In the genomic region with DNA sequence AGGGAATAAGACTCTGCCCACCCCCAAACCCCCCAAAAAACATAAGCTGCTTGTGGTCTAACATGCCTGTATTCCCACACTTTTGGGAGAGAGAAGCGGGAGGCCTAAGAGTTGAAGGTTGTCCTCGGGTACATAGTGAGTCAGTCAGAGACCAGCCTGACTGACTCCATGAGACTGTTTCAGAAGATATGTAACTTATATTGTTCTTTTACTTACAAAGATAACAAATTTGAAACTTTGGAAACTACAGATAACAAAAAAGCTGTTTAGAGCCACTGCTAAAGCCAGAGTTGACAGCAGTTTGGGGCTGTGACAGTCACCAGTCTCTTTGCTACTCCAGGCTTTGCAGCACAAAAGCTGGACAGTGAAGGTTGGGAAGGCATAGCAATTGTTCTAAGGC, we compare ENCODE assay signal across 25 mouse cellular contexts. TPM values are rescaled to one million over a fixed set of nuclear protein-coding genes. Genes with fewer than 3 reads are reported as not detected.
A peak's percentile ranks its signal among the peaks of the same experiment; 100 is the strongest.
DNase-seq lines count a peak whose midpoint lies in the region; ATAC-seq and TF ChIP-seq lines count a peak whose summit lies in the region.
"Had no signal": no experiment of that assay in that cellular context is flagged by ENCODE, and none has a peak within 500 bp of the region (broad histone marks: within the 10 kb centered on the region; RNA-seq: fewer than 3 reads in every experiment).

No protein-coding gene starts in this region.

- peaks cover 0 to 13% of the 10 kb centered on the region in 2 experiments; a peak in 2 of 4 replicates for H3K36me3 ChIP-seq in MEL (ENCODE audit: control insufficient read depth in 1 of 2, insufficient read depth in 2 of 2, low read length in 2 of 2)
- no peaks in the 10 kb centered on the region for H3K36me3 ChIP-seq in hindbrain, postnatal 0 days (ENCODE audit: insufficient read depth, low read length)
- H3K36me3 ChIP-seq: embryonic facial prominence, embryonic 12.5 days; embryonic facial prominence, embryonic 15.5 days; forebrain, embryonic 12.5 days; forebrain, embryonic 15.5 days; heart, embryonic 12.5 days; heart, embryonic 15.5 days; hindbrain, embryonic 10.5 days; hindbrain, embryonic 13.5 days had no signal

- TF ChIP-seq POLR2A in MEL (IDR thresholded peaks at IDR 0.05; ENCODE audit: control insufficient read depth in 1 of 2, insufficient read depth in 1 of 2, low read depth in 1 of 2, low read length in 2 of 2, poor library complexity in 1 of 2) = no peak

- no peak for TF ChIP-seq RAD21 in MEL (IDR thresholded peaks at IDR 0.05; ENCODE audit: low read depth, low read length)

- H3K27me3 ChIP-seq in MEL (ENCODE audit: control insufficient read depth in 1 of 2, insufficient read depth in 2 of 2, low read length in 2 of 2) = no peaks in the 10 kb centered on the region
- no peaks in the 10 kb centered on the region for H3K27me3 ChIP-seq in hindbrain, postnatal 0 days (ENCODE audit: insufficient read depth, low read length)
- H3K27me3 ChIP-seq: embryonic facial prominence, embryonic 12.5 days; embryonic facial prominence, embryonic 15.5 days; forebrain, embryonic 12.5 days; forebrain, embryonic 15.5 days; heart, embryonic 12.5 days; heart, embryonic 15.5 days; hindbrain, embryonic 13.5 days; Patski had no signal

- no peak overlapping the region for H3K4me3 ChIP-seq in MEL (ENCODE audit: control insufficient read depth in 1 of 2, insufficient read depth in 1 of 2, low read depth in 2 of 2, low read length in 2 of 2)
- no peak overlapping the region for H3K4me3 ChIP-seq in hindbrain, postnatal 0 days (ENCODE audit: low read length)
- H3K4me3 ChIP-seq: embryonic facial prominence, embryonic 12.5 days; embryonic facial prominence, embryonic 15.5 days; forebrain, embryonic 12.5 days; forebrain, embryonic 15.5 days; heart, embryonic 12.5 days; heart, embryonic 15.5 days; hindbrain, embryonic 10.5 days; hindbrain, embryonic 13.5 days had no signal

- no peak overlapping the region for H3K4me2 ChIP-seq in hindbrain, postnatal 0 days (ENCODE audit: low read depth, low read length)
- H3K4me2 ChIP-seq: embryonic facial prominence, embryonic 12.5 days; embryonic facial prominence, embryonic 15.5 days; forebrain, embryonic 12.5 days; forebrain, embryonic 15.5 days; heart, embryonic 12.5 days; heart, embryonic 15.5 days; hindbrain, embryonic 13.5 days had no signal

- TF ChIP-seq EP300 in MEL (IDR thresholded peaks at IDR 0.05; ENCODE audit: low read depth in 1 of 2, low read length in 2 of 2) = peak; percentile 66 to 82

- H3K4me1 ChIP-seq in MEL (ENCODE audit: control insufficient read depth in 1 of 2, insufficient read depth in 2 of 2, low read length in 2 of 2) = peaks cover 9 to 18% of the 10 kb centered on the region in 2 experiments
- no peaks in the 10 kb centered on the region for H3K4me1 ChIP-seq in hindbrain, postnatal 0 days (ENCODE audit: insufficient read depth, low read length)
- H3K4me1 ChIP-seq: embryonic facial prominence, embryonic 12.5 days; embryonic facial prominence, embryonic 15.5 days; forebrain, embryonic 12.5 days; forebrain, embryonic 15.5 days; heart, embryonic 12.5 days; heart, embryonic 15.5 days; hindbrain, embryonic 10.5 days; hindbrain, embryonic 13.5 days had no signal

- no peak overlapping the region for H3K27ac ChIP-seq in MEL (ENCODE audit: control insufficient read depth, low read depth, low read length)
- H3K27ac ChIP-seq in hindbrain, postnatal 0 days = no peak overlapping the region
- H3K27ac ChIP-seq: embryonic facial prominence, embryonic 12.5 days; embryonic facial prominence, embryonic 15.5 days; forebrain, embryonic 12.5 days; forebrain, embryonic 15.5 days; heart, embryonic 15.5 days; hindbrain, embryonic 10.5 days; hindbrain, embryonic 13.5 days had no signal

- ATAC-seq in megakaryocyte-erythroid progenitor cell, adult 5-6 weeks (replicated peaks; ENCODE audit: low FRiP score, low TSS enrichment, poor library complexity, severe bottlenecking) = peak; percentile 68
- ATAC-seq in hindbrain, postnatal 0 days = no peak
- ATAC-seq: forebrain, embryonic 15.5 days; hindbrain, embryonic 16.5 days; inflammation-experienced regulatory T-cells, adult 6 months; Patski had no signal

- DNase-seq in heart, adult 11 months = peak; percentile 29
- no peak for DNase-seq in heart, adult 9 months (ENCODE audit: low spot score in 2 of 2)
- peak; percentile 47 for DNase-seq in MEL (ENCODE audit: low read depth, low spot score)
- no peak for DNase-seq in embryo, embryonic 10 days (ENCODE audit: low spot score)
- DNase-seq in hindbrain, postnatal 0 days (ENCODE audit: low spot score) = no peak
- DNase-seq: adrenal gland, postnatal 10 days; adrenal gland, postnatal 36 days; cerebellum, adult 18-20 months; cerebellum, adult 9-10 months; cerebellum, postnatal 14 days; gastrocnemius, postnatal 25 days; heart, postnatal 10 days; heart, postnatal 36 days had no signal

- no peaks in the 10 kb centered on the region for H3K9me3 ChIP-seq in MEL (replicated peaks; ENCODE audit: insufficient read depth, low read length)
- H3K9me3 ChIP-seq in hindbrain, postnatal 0 days (ENCODE audit: low read length) = no peaks in the 10 kb centered on the region
- H3K9me3 ChIP-seq: embryonic facial prominence, embryonic 12.5 days; embryonic facial prominence, embryonic 15.5 days; forebrain, embryonic 15.5 days; heart, embryonic 15.5 days; hindbrain, embryonic 13.5 days had no signal

- no peak overlapping the region for H3K9ac ChIP-seq in MEL (ENCODE audit: control insufficient read depth, low read depth, low read length, poor library complexity, severe bottlenecking)
- H3K9ac ChIP-seq in hindbrain, postnatal 0 days (replicated peaks; ENCODE audit: low read length) = no peak overlapping the region
- H3K9ac ChIP-seq: embryonic facial prominence, embryonic 12.5 days; embryonic facial prominence, embryonic 15.5 days; forebrain, embryonic 12.5 days; forebrain, embryonic 15.5 days; heart, embryonic 12.5 days; heart, embryonic 15.5 days; hindbrain, embryonic 13.5 days had no signal

- WGBS in hindbrain, postnatal 0 days = 87% methylated on average over 2 of the region's 2 CpGs

- H3K79me2 ChIP-seq in MEL (ENCODE audit: control insufficient read depth, insufficient read depth, low read length, poor library complexity) = no peaks in the 10 kb centered on the region

- no peak for TF ChIP-seq CTCF in MEL (IDR thresholded peaks at IDR 0.05 in 2 of 3, conservative IDR thresholded peaks at IDR 0.05 in 1 of 3; ENCODE audit: control insufficient read depth in 1 of 3, insufficient read depth in 1 of 3, low read depth in 2 of 3, low read length in 3 of 3, poor library complexity in 1 of 3, severe bottlenecking in 1 of 3)
- no peak for TF ChIP-seq CTCF in hindbrain, postnatal 0 days (IDR thresholded peaks at IDR 0.05; ENCODE audit: low read depth)

TF ChIP-seq in MEL, 35 proteins besides CTCF, POLR2A, EP300 and RAD21:
- TF ChIP-seq CHD1 (IDR thresholded peaks at IDR 0.05; ENCODE audit: low read depth, low read length) (no peak), ZKSCAN1 (IDR thresholded peaks at IDR 0.05; ENCODE audit: low read depth, low read length) (no peak), NRF1 (IDR thresholded peaks at IDR 0.05; ENCODE audit: insufficient read depth, low read depth, low read length, poor library complexity, severe bottlenecking) (no peak), MEF2A (IDR thresholded peaks at IDR 0.05; ENCODE audit: extremely low read depth, insufficient replicate concordance, low read depth, low read length, poor library complexity, severe bottlenecking) (no peak), KAT2A (conservative IDR thresholded peaks at IDR 0.05; ENCODE audit: low read depth, low read length) (no peak), SIN3A (IDR thresholded peaks at IDR 0.05; ENCODE audit: low read length) (peak; percentile 26; the same call in 1 of the 2 replicates), ETS1 (IDR thresholded peaks at IDR 0.05; ENCODE audit: low read depth, low read length) (no peak), CHD2 (IDR thresholded peaks at IDR 0.05; ENCODE audit: low read length) (no peak), TAL1 (IDR thresholded peaks at IDR 0.05; ENCODE audit: low read length) (no peak), GATA1 (IDR thresholded peaks at IDR 0.05; ENCODE audit: low read depth, low read length) (peak; percentile 65), UBTF (IDR thresholded peaks at IDR 0.05; ENCODE audit: borderline replicate concordance, insufficient read depth, low read depth, low read length) (no peak), GABPA (IDR thresholded peaks at IDR 0.05; ENCODE audit: low read depth, low read length) (no peak), ELF1 (IDR thresholded peaks at IDR 0.05; ENCODE audit: low read depth, low read length) (no peak), SMC3 (IDR thresholded peaks at IDR 0.05; ENCODE audit: low read depth, low read length) (no peak), TBP (IDR thresholded peaks at IDR 0.05; ENCODE audit: low read depth, low read length) (no peak), USF1 (IDR thresholded peaks at IDR 0.05; ENCODE audit: low read depth, low read length) (no peak), TCF12 (IDR thresholded peaks at IDR 0.05; ENCODE audit: low read depth, low read length) (peak; percentile 60; the same call in 1 of the 2 replicates), HCFC1 (IDR thresholded peaks at IDR 0.05; ENCODE audit: low read depth, low read length) (no peak)

RNA-seq across cellular contexts. Expression of gene Rab10, which starts 15.5 kb away (rescaled TPM):
- 62.5 and 67.7 TPM in 2 replicates for total RNA-seq in MEL (2012; rRNA removed)
- polyA plus RNA-seq in MEL (2012; ENCODE audit: insufficient read depth in 1 of 2, insufficient read length in 2 of 2, low read depth in 1 of 2, low replicate concordance in 2 of 2, missing spikeins in 1 of 2) = 10 to 100 TPM; 41.3 to 71.8 TPM
- 71.0 and 79.4 TPM in 2 replicates for total RNA-seq in megakaryocyte-erythroid progenitor cell, adult 5-6 weeks (2014; fragmentation: Nextera tagmentation)
- total RNA-seq in megakaryocyte-erythroid progenitor cell, adult 5-6 weeks (2017) = 114 and 151 TPM in 2 replicates
- 202 and 220 TPM in 2 replicates for total RNA-seq in hindbrain, postnatal 0 days (2014; rRNA removed)
- 133 and 140 TPM in 2 replicates for polyA plus RNA-seq in hindbrain, postnatal 0 days (2015; fragmentation: Nextera tagmentation; extraction: Ambion mirVana)

RNA-seq across cellular contexts. Expression of gene Kif3c, which starts 39.7 kb away (rescaled TPM):
- 2.5 and 3.4 TPM in 2 replicates for total RNA-seq in MEL (2012; rRNA removed)
- polyA plus RNA-seq in MEL (2012; ENCODE audit: insufficient read depth in 1 of 2, insufficient read length in 2 of 2, low read depth in 1 of 2, low replicate concordance in 2 of 2, missing spikeins in 1 of 2) = 1 to 10 TPM in 1 of 2 experiments, not detected in 1; 5.6 TPM
- total RNA-seq in megakaryocyte-erythroid progenitor cell, adult 5-6 weeks (2014; fragmentation: Nextera tagmentation) = 1.2 and 2.3 TPM in 2 replicates
- total RNA-seq in megakaryocyte-erythroid progenitor cell, adult 5-6 weeks (2017) = 0.33 and 4.3 TPM in 2 replicates
- 142 and 150 TPM in 2 replicates for total RNA-seq in hindbrain, postnatal 0 days (2014; rRNA removed)
- 56.0 and 58.5 TPM in 2 replicates for polyA plus RNA-seq in hindbrain, postnatal 0 days (2015; fragmentation: Nextera tagmentation; extraction: Ambion mirVana)

Comparison
In these comparisons a context has a peak if more than half of its experiments do, and no peak if none do; other contexts are left out.
1. DNase-seq: peak in heart, adult 11 months (single experiment) and MEL (single experiment); none in heart, adult 9 months (0 of 2), embryo, embryonic 10 days (single experiment) and hindbrain, postnatal 0 days (single experiment).
2. RNA of gene Kif3c, which starts 39.7 kb away (total RNA-seq): 142 to 150 TPM in hindbrain, postnatal 0 days; 2.5 to 3.4 TPM in MEL and 0.33 to 4.3 TPM in megakaryocyte-erythroid progenitor cell, adult 5-6 weeks; every median in the first group is over 10 times any median in the second.